Mouse (Mus musculus): ENCODE data around the gene Hhex.

The Hhex gene

GRCm38 (mm10) chr19:37455528-37455927 lies 20.9 kb downstream of the Hhex start:
- no peak for DNase-seq

- no peak for DNase-seq
Measured at GRCm38 (mm10) chr19:37455961-37456360, 21.4 kb downstream of the Hhex start.

- DNase-seq: no peak
Measured at GRCm38 (mm10) chr19:37458013-37458412, 23.4 kb downstream of the Hhex start.

- no peak for DNase-seq
Measured at GRCm38 (mm10) chr19:37466403-37466802, 31.8 kb downstream of the Hhex start.

- no peak for DNase-seq
Measured at GRCm38 (mm10) chr19:37466978-37467377, 32.4 kb downstream of the Hhex start.

- no peak for DNase-seq
Measured at GRCm38 (mm10) chr19:37468841-37469566, 34.4 kb downstream of the Hhex start.

- no peak for DNase-seq
Measured at GRCm38 (mm10) chr19:37471680-37472079, 37.1 kb downstream of the Hhex start.

- no peak for DNase-seq
Measured at GRCm38 (mm10) chr19:37472589-37472988, 38.0 kb downstream of the Hhex start.

- DNase-seq: peak; percentile 12 to 29
Measured at GRCm38 (mm10) chr19:37481704-37482103, 47.1 kb downstream of the Hhex start.

GRCm38 (mm10) chr19:37482556-37483187 lies 48.1 kb downstream of the Hhex start:
- DNase-seq: peak; percentile 18 to 20

- no peak for DNase-seq
Measured at GRCm38 (mm10) chr19:37484787-37485186, 50.2 kb downstream of the Hhex start.

- no peak for DNase-seq
Measured at GRCm38 (mm10) chr19:37486801-37487200, 52.2 kb downstream of the Hhex start.

- DNase-seq: no peak
Measured at GRCm38 (mm10) chr19:37487811-37488475, 53.3 kb downstream of the Hhex start.

- no peak for DNase-seq
Measured at GRCm38 (mm10) chr19:37488608-37489262, 54.1 kb downstream of the Hhex start.
